Mouse (Mus musculus) midbrain, embryonic 14.5 days (tissue): ENCODE measurements at regions not wholly inside any gene's neighbourhood (a gene's known extent, or its start where the extent isn't known, plus 50 kb on each side); places are given as distances from the start of the nearest gene placed in this dataset.

Source experiments
- ATAC-seq: fragments of 200-750 bp; cut with Nextera tagmentation; 2 replicates; pipeline ENCODE4 v1.8.0; 2017; ENCODE audit warnings: moderate number of reproducible peaks, moderate library complexity; ENCODE audit not compliant: low FRiP score, low TSS enrichment
- DNase-seq: peaks from one replicate; pipeline ENCODE4 v3.0.0-alpha.2; 2015
- H3K27ac ChIP-seq: fragments of 300-500 bp; sonication (generic); replicated peaks from 2 replicates; pipeline ENCODE4 v1.5.1; 2014; ENCODE audit warnings: mild to moderate bottlenecking, low read depth, low read length, moderate library complexity
- H3K27me3 ChIP-seq: fragments of 300-500 bp; sonication (generic); 2 replicates; pipeline ENCODE4 v1.6.1; 2014; ENCODE audit warnings: low read length, control low read depth, mixed read lengths; ENCODE audit not compliant: control insufficient read depth, insufficient read depth
- H3K36me3 ChIP-seq: fragments of 300-500 bp; sonication (generic); 2 replicates; pipeline ENCODE4 v1.6.1; 2014; ENCODE audit warnings: low read length, control low read depth; ENCODE audit not compliant: control insufficient read depth, insufficient read depth
- H3K4me1 ChIP-seq: fragments of 300-500 bp; sonication (generic); 2 replicates; pipeline ENCODE4 v1.6.1; 2014; ENCODE audit warnings: mild to moderate bottlenecking, antibody characterized with exemption, low read length, control low read depth; ENCODE audit not compliant: control insufficient read depth, insufficient read depth
- H3K4me2 ChIP-seq: fragments of 300-500 bp; sonication (generic); 2 replicates; pipeline ENCODE4 v1.6.1; 2014; ENCODE audit warnings: mild to moderate bottlenecking, low read length, moderate library complexity
- H3K4me3 ChIP-seq: fragments of 300-500 bp; sonication (generic); replicated peaks from 2 replicates; pipeline ENCODE4 v1.5.1; 2014; ENCODE audit warnings: low read depth, low read length
- H3K9ac ChIP-seq: fragments of 300-500 bp; sonication (generic); replicated peaks from 2 replicates; pipeline ENCODE4 v1.6.1; 2014; ENCODE audit warnings: mild to moderate bottlenecking, low read length, moderate library complexity
- H3K9me3 ChIP-seq: fragments of 300-500 bp; sonication (generic); 2 replicates; pipeline ENCODE4 v1.6.1; 2016; ENCODE audit warnings: low read length, control low read depth, mixed read lengths; ENCODE audit not compliant: control insufficient read depth
- WGBS: fragments of 180-500 bp; shearing (Covaris S2); extraction: QIAGEN DNeasy Blood & Tissue Kit; methylation state at CpG from one replicate; pipeline ENCODE4 v1.1.7; 2014; 5-methylcytosine and 5-hydroxymethylcytosine counted together

GRCm38 (mm10) chr9:25655767-25656513 is 174.6 kb downstream of the Eepd1 start:
- H3K27me3 ChIP-seq: no peaks in the 10 kb centered on the region
- H3K4me3 ChIP-seq: no peak overlapping the region
- DNase-seq (peak; percentile 87), ATAC-seq (peak; percentile 77)
- no peak overlapping the region for H3K9ac ChIP-seq
- no peaks in the 10 kb centered on the region for H3K4me1 ChIP-seq
- H3K27ac ChIP-seq: no peak overlapping the region
- no peaks in the 10 kb centered on the region for H3K9me3 ChIP-seq
- H3K4me2 ChIP-seq: no peak overlapping the region
- H3K36me3 ChIP-seq: no peaks in the 10 kb centered on the region
- 3% methylated on average over 3 of the region's 3 CpGs for WGBS

DNA sequence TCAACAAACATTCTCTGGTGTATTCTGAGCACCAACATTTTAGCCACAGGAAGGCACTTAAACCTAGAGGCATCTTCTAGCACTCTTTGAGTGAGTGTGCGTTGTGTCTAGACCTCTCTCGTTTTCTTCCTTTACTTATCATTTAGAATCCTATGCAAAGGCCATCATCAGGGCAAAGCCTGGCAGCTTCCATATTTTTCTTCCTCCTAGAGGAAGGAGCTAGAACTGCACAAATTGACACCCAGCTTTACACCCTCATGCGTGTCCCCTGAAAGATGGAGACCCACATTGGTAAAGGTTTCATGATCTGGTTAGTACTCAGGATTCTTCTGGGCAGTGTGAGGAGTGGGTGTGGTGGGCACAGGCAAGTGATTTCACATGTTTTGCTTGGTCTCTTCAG is 175.2 kb downstream of the Eepd1 start:
- H3K9me3 ChIP-seq: no peaks in the 10 kb centered on the region
- no peaks in the 10 kb centered on the region for H3K27me3 ChIP-seq
- H3K4me1 ChIP-seq: no peaks in the 10 kb centered on the region
- no peak; the same call in 1 of the 2 replicates for ATAC-seq
- H3K9ac ChIP-seq: no peak overlapping the region
- DNase-seq: no peak
- 91% methylated on average over 3 of the region's 3 CpGs for WGBS
- no peak overlapping the region for H3K4me2 ChIP-seq
- no peak overlapping the region for H3K27ac ChIP-seq
- H3K4me3 ChIP-seq: no peak overlapping the region
- H3K36me3 ChIP-seq: no peaks in the 10 kb centered on the region

DNA sequence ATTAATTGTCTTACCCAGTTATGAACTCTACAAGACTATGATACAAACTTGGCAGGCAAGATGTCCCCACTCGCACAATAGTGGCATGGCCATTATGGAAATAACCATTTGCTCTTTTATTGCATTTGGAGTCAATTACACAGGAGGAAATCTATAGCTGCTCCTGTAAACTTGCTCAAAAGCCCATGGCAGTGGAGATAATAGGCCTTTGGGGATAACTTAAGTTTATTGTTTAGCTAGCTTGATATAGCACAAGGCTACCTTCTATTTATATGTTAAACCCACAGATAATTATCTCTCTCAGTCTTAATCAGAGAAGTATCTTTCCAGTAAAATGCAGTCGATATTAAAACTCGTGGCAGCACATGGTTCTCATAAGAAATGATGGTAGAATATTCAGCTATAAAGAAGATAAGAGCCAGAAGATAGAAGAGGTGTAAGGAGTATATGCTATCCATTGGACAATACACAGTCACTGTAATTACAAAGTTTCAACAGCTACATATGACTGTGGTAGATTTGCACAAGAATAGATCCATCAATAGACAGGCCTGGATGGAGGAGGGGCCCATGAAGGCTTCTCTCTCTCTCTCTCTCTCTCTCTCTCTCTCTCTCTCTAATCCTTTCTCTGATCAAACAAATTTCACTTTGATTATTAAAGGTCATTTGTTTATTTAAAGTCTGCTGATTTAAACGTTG is 202.4 kb downstream of the Eepd1 start:
- Histone ChIP-seq H3K9ac (no peak overlapping the region), H3K27ac (no peak overlapping the region), H3K27me3 (no peaks in the 10 kb centered on the region), H3K4me2 (no peak overlapping the region), H3K4me1 (no peaks in the 10 kb centered on the region), H3K36me3 (no peaks in the 10 kb centered on the region), H3K9me3 (no peaks in the 10 kb centered on the region), H3K4me3 (no peak overlapping the region)
- WGBS: 87% methylated on average over 4 of the region's 4 CpGs
- ATAC-seq (no peak), DNase-seq (no peak)

- 26% methylated on average over 5 of the region's 5 CpGs for WGBS
Observed at GRCm38 (mm10) chr9:25693632-25694031, 212.3 kb downstream of the Eepd1 start.

GRCm38 (mm10) chr9:25695018-25695417 is 213.7 kb downstream of the Eepd1 start:
- H3K4me2 ChIP-seq: no peak overlapping the region
- H3K9me3 ChIP-seq: no peaks in the 10 kb centered on the region
- no peak overlapping the region for H3K9ac ChIP-seq
- H3K36me3 ChIP-seq: no peaks in the 10 kb centered on the region
- H3K4me1 ChIP-seq: 0 out of 2 replicates have a peak, but pooled peaks cover 2% of the 10 kb centered on the region
- ATAC-seq (no peak; the same call in 1 of the 2 replicates), DNase-seq (peak; percentile 11)
- H3K4me3 ChIP-seq: no peak overlapping the region
- WGBS: 4% methylated on average over 3 of the region's 3 CpGs
- no peaks in the 10 kb centered on the region for H3K27me3 ChIP-seq
- no peak overlapping the region for H3K27ac ChIP-seq

More at GRCm38 (mm10) chr9:25693632-25694031, 212.3 kb downstream of the Eepd1 start:
- H3K36me3 ChIP-seq: no peaks in the 10 kb centered on the region
- H3K9ac ChIP-seq: no peak overlapping the region
- no peaks in the 10 kb centered on the region for H3K9me3 ChIP-seq
- 0 out of 2 replicates have a peak, but pooled peaks cover 2% of the 10 kb centered on the region for H3K4me1 ChIP-seq
- peak; percentile 81 for DNase-seq
- H3K27me3 ChIP-seq: no peaks in the 10 kb centered on the region
- H3K4me3 ChIP-seq: no peak overlapping the region
- peak; percentile 71; the same call in 1 of the 2 replicates for ATAC-seq
- no peak overlapping the region for H3K27ac ChIP-seq
- H3K4me2 ChIP-seq: no peak overlapping the region

DNA sequence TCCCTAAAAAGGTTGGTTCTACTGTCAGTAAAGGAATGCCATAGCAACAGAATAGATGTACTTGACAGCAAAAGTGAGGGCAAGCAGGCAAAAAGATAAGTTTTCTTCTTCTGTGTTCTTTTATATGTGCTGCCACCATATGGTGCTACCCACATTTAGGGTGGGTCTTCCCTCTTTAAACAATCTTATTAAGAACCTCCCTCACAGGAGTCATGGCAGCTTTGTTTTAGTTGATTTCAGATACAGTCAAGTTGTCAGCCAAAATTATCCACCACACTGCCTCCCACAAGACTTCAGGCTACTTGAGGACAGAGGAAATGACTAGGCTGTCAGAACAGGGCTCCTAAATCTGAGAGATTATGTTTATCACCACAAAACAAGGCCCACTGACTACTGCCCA is 232.3 kb downstream of the Eepd1 start:
- ATAC-seq (no peak), DNase-seq (no peak)
- Histone ChIP-seq H3K27ac (no peak overlapping the region), H3K9ac (no peak overlapping the region), H3K4me1 (no peaks in the 10 kb centered on the region), H3K27me3 (no peaks in the 10 kb centered on the region), H3K36me3 (no peaks in the 10 kb centered on the region), H3K4me3 (no peak overlapping the region), H3K4me2 (no peak overlapping the region), H3K9me3 (no peaks in the 10 kb centered on the region)

GRCm38 (mm10) chr9:25744162-25744561 is 262.8 kb downstream of the Eepd1 start:
- H3K9me3 ChIP-seq: no peaks in the 10 kb centered on the region

DNA sequence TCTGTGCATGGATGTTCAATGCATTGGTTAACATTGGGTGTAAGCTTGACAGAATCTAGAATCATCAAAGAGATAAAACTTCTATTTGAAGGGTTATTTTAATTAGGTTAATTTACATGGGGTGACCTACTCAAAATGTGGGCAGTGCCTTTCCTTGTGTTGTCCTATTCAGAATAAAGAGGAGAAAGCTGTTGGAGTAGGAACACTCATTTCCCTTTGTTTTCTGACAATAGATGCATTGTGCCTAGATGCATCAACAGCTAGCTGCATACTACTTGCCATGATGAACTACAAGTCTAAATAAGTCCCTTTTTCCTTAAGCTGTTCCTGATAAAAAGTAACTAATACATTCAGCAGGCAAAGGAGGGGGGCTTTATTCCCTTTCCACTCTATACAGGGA is 269.8 kb downstream of the Eepd1 start:
- no peak for ATAC-seq

More at GRCm38 (mm10) chr9:25744162-25744561, 262.8 kb downstream of the Eepd1 start:
- H3K27ac ChIP-seq: no peak overlapping the region
- no peak overlapping the region for H3K4me2 ChIP-seq
- H3K36me3 ChIP-seq: no peaks in the 10 kb centered on the region
- no peak overlapping the region for H3K4me3 ChIP-seq
- DNase-seq (no peak), ATAC-seq (no peak)
- no peak overlapping the region for H3K9ac ChIP-seq
- H3K4me1 ChIP-seq: no peaks in the 10 kb centered on the region
- WGBS: 65% methylated on average over 6 of the region's 6 CpGs
- H3K27me3 ChIP-seq: no peaks in the 10 kb centered on the region

GRCm38 (mm10) chr9:25773899-25774298 is 292.6 kb downstream of the Eepd1 start:
- Histone ChIP-seq H3K4me2 (no peak overlapping the region), H3K4me3 (no peak overlapping the region), H3K9ac (no peak overlapping the region), H3K27ac (no peak overlapping the region), H3K9me3 (no peaks in the 10 kb centered on the region), H3K4me1 (no peaks in the 10 kb centered on the region), H3K27me3 (no peaks in the 10 kb centered on the region), H3K36me3 (no peaks in the 10 kb centered on the region)
- DNase-seq (peak; percentile 48), ATAC-seq (no peak)
- WGBS: 65% methylated on average over 3 of the region's 3 CpGs

More for the DNA sequence above, 269.8 kb downstream of the Eepd1 start:
- no peak overlapping the region for H3K9ac ChIP-seq
- H3K27ac ChIP-seq: no peak overlapping the region
- H3K4me1 ChIP-seq: no peaks in the 10 kb centered on the region
- H3K36me3 ChIP-seq: no peaks in the 10 kb centered on the region
- no peaks in the 10 kb centered on the region for H3K9me3 ChIP-seq
- H3K4me2 ChIP-seq: no peak overlapping the region
- no peak overlapping the region for H3K4me3 ChIP-seq
- no peaks in the 10 kb centered on the region for H3K27me3 ChIP-seq
- no peak for DNase-seq
